Mouse (Mus musculus) stomach, embryonic 14.5 days (tissue): Measurements from ENCODE around the gene Olfr1359. TPM values are rescaled to one million over a fixed set of nuclear protein-coding genes. Genes with fewer than 3 reads are reported as not detected.
"Not testable (repeated sequence)": the region's sequence is repeated elsewhere in the genome, so short reads cannot be mapped to it uniquely, and the experiment has no call there.

Experiments
- ATAC-seq: fragments of 200-750 bp; cut with Nextera tagmentation; 2 replicates; pipeline ENCODE4 v1.8.0; 2017; ENCODE audit warnings: low read depth, moderate TSS enrichment; ENCODE audit not compliant: insufficient number of reproducible peaks, insufficient read depth, low FRiP score
- H3K27ac ChIP-seq: fragments of 300-500 bp; sonication (generic); 2 replicates; pipeline ENCODE4 v1.5.1; 2014; ENCODE audit warnings: mild to moderate bottlenecking, low read length, moderate library complexity, mixed read lengths
- H3K27me3 ChIP-seq: fragments of 300-500 bp; sonication (generic); 2 replicates; pipeline ENCODE4 v1.6.1; 2014; ENCODE audit warnings: low read length, control low read depth, mixed read lengths; ENCODE audit not compliant: control insufficient read depth, insufficient read depth
- H3K36me3 ChIP-seq: fragments of 300-500 bp; sonication (generic); 2 replicates; pipeline ENCODE4 v1.6.1; 2014; ENCODE audit warnings: mild to moderate bottlenecking, control low read depth, low read length, moderate library complexity, mixed read lengths; ENCODE audit not compliant: control insufficient read depth, insufficient read depth
- H3K4me1 ChIP-seq: fragments of 300-500 bp; sonication (generic); 2 replicates; pipeline ENCODE4 v1.6.1; 2014; ENCODE audit warnings: low read length, control low read depth, mixed read lengths; ENCODE audit not compliant: control insufficient read depth, insufficient read depth
- H3K4me2 ChIP-seq: fragments of 300-500 bp; sonication (generic); replicated peaks from 2 replicates; pipeline ENCODE4 v1.6.1; 2014; ENCODE audit warnings: low read depth, low read length, control low read depth
- H3K4me3 ChIP-seq: fragments of 300-500 bp; sonication (generic); 2 replicates; pipeline ENCODE4 v1.5.1; 2014; ENCODE audit warnings: low read depth, low read length, control low read depth
- H3K9ac ChIP-seq: fragments of 300-500 bp; sonication (generic); replicated peaks from 2 replicates; pipeline ENCODE4 v1.6.1; 2014; ENCODE audit warnings: low read depth, mild to moderate bottlenecking, control low read depth, low read length, moderate library complexity, mixed read lengths
- H3K9me3 ChIP-seq: fragments of 300-500 bp; sonication (generic); 2 replicates; pipeline ENCODE4 v1.6.1; 2016; ENCODE audit warnings: low read depth, low read length, control low read depth; ENCODE audit not compliant: control insufficient read depth
- WGBS: fragments of 180-500 bp; shearing (Covaris S2); extraction: QIAGEN DNeasy Blood & Tissue Kit; methylation state at CpG from one replicate; pipeline ENCODE4 v1.1.7; 2014; 5-methylcytosine and 5-hydroxymethylcytosine counted together
- polyA plus RNA-seq: library from polyadenylated mRNA; unstranded; fragments of >200 nt; fragmentation: Nextera tagmentation; extraction: Ambion mirVana; gene quantifications from 2 replicates; pipeline ENCODE4 v1.2.1, GENCODE M21; 2014

Olfr1359 gene
- polyA plus RNA-seq, 1 experiment from 2014 or later = not detected

DNA sequence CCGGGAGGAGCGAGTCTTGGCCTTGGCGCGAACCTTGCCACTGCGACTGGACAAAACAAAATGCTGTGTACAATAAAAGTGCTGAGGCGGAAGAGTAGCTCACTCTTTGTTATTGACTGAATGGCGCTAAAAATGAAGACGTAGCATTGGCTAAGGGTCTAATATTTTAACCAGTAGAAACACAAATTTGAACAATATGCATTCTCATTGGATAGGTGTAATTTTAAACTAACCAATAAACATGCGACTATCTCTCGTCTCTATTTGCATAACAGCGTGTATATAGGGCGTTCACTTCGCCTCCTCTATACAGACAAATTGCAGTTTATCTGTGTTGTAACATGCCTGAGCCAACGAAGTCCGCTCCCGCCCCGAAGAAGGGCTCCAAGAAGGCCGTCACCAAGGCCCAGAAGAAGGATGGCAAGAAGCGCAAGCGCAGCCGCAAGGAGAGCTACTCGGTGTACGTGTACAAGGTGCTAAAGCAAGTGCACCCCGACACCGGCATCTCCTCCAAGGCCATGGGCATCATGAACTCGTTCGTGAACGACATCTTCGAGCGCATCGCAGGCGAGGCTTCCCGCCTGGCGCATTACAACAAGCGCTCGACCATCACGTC is 24.0 kb downstream of the Olfr1359 start, which contains the start of gene Hist1h2bm:
Gene Hist1h2bm (plus strand): TSS at position 288 of the 616 bp plus-strand sequence.
- Histone ChIP-seq H3K4me1 (peaks cover 13% of the 10 kb centered on the region; the same call in 1 of the 2 replicates), H3K9ac (peak within 1 kb of the TSS; percentile 36; the same call in 1 of the 2 replicates), H3K4me3 (peak within 1 kb of the TSS; percentile 39), H3K27ac (peak within 1 kb of the TSS; percentile 89), H3K4me2 (peak within 1 kb of the TSS; percentile 42)
- not testable (repeated sequence) for H3K27me3 ChIP-seq, H3K36me3 ChIP-seq, H3K9me3 ChIP-seq
- ATAC-seq = peak; percentile 97
- WGBS = under 1% methylated on average over 37 of the region's 37 CpGs

DNA sequence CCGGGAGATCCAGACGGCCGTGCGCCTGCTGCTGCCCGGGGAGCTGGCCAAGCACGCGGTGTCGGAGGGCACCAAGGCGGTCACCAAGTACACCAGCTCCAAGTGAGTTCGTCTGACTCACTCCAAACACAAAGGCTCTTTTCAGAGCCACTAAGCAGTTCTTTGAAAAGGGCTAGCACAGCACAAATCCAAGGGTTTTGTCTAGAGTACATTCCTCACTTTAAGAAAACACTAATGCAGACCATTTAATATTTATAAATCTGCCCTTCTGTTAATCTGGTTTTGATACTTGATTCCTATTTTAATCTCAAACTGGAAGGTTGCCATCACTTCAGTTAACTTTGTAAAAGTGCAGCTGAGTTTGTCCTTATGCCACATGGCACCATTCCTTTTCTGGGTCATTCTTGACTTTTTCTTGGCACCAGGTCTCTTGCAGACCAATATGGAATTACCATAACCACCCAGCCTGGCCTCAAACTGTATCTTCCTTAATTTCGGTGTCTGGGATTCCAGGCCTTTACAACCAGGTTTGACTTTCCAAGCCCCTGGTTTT is 24.5 kb downstream of the Olfr1359 start:
- Histone ChIP-seq H3K27me3 (no peaks in the 10 kb centered on the region), H3K9ac (peak overlapping the region; percentile 30; the same call in 1 of the 2 replicates), H3K36me3 (no peaks in the 10 kb centered on the region), H3K4me2 (peak overlapping the region; percentile 36), H3K27ac (peak overlapping the region; percentile 89), H3K4me3 (peak overlapping the region; percentile 25), H3K9me3 (no peaks in the 10 kb centered on the region), H3K4me1 (peaks cover 13% of the 10 kb centered on the region; the same call in 1 of the 2 replicates)
- 2% methylated on average over 11 of the region's 11 CpGs for WGBS
- ATAC-seq = peak; percentile 11; the same call in 1 of the 2 replicates

DNA sequence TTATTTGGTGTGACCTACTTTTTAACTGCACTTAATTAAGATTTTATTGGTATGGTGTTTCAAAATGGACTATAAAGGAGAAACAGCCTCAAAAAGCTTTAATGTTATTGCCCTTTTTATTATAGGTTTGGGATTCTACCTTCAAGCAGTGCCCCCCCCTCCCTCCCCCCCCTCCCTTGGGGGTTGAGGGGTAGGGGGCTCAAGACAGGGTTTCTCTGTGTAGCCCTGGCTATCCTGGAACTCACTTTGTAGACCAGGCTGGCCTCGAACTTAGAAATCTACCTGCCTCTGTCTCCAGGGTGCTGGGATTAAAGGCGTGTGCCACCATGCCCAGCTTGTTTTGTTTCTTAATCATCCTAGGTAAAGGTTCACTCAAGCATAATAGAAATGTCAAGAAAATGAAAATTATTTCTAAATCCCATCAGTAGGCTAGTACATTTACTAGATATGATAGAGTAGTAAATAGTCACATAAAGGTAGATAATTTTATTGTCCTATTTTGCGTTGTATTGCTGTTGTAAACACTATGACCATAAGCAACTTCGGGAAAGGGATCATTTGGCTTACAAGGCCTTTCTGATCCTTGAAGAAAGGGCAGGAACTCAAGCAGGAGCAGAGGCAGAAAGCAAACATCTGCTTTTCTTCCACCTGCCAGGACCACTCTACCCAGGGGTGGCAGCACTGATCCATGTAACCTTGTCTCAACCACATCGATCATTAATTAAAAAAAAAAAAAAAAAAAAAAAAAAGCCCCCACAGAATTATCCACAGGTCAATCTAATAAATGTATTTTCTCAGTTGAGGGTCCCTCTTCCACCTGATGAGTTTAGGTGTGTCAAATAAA is 25.3 kb downstream of the Olfr1359 start:
- H3K9ac ChIP-seq = no peak overlapping the region; the same call in 1 of the 2 replicates
- H3K36me3 ChIP-seq = no peaks in the 10 kb centered on the region
- 29% methylated on average over 5 of the region's 5 CpGs for WGBS
- no peak for ATAC-seq
- no peaks in the 10 kb centered on the region for H3K27me3 ChIP-seq
- no peaks in the 10 kb centered on the region for H3K9me3 ChIP-seq
- peak overlapping the region; percentile 36 for H3K4me2 ChIP-seq
- peak overlapping the region; percentile 25; the same call in 1 of the 2 replicates for H3K4me3 ChIP-seq
- peak overlapping the region; percentile 89; the same call in 1 of the 2 replicates for H3K27ac ChIP-seq
- peaks cover 13% of the 10 kb centered on the region; the same call in 1 of the 2 replicates for H3K4me1 ChIP-seq

DNA sequence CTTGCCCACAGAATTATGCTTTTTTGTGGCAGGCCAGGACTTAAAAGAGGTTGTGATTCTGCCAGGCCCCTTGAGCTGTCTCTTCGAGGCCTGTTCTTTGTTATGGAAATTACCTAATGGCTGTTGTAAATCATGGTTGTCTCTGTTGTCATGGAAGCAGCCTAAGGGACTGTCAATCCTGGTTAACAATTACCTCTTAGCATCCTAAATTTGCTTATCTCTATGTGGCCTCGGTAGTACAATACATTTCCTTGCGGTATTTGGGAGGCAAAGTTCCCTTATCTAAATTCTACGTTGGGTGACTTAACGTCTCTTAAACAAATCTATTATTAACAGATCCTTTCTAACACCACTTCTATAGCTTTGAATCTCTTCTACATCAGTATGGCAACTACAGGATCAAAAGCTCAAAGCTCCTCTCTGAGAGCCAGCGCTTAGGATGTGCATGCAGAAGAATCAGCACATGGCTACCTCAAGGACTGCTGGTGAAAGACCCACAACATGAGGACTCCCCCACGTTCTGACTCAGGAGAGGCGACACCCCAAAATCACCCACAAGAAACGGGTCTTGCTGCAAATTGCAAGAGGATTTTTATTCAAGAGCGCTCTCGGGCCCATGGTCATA is 30.1 kb downstream of the Olfr1359 start:
- Histone ChIP-seq H3K27me3 (no peaks in the 10 kb centered on the region), H3K4me3 (no peak overlapping the region), H3K4me1 (no peaks in the 10 kb centered on the region; the same call in 1 of the 2 replicates), H3K4me2 (no peak overlapping the region), H3K9me3 (no peaks in the 10 kb centered on the region), H3K27ac (no peak overlapping the region), H3K9ac (no peak overlapping the region), H3K36me3 (no peaks in the 10 kb centered on the region)
- no peak for ATAC-seq
- WGBS = 35% methylated on average over 11 of the region's 11 CpGs

DNA sequence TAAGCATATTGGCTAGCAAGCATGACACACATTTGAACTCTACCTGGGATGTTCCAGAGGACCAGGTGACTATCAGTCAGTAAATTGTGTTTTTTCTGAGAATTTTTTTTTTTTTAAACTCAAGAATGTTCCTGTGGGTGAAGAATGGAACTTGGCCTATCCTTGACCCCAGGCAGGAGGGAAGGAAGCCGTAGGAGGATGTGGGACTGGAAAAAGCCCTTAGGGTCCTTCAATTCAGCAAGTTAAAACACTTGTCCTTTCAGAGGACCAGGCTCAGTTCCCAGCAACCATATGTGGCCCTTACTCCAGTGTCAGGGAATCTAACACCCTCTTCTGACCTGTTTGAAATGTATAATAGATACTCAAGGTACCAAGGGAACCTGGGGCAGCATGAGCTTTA is 31.6 kb downstream of the Olfr1359 start:
- no peak overlapping the region for H3K4me3 ChIP-seq
- no peak for ATAC-seq

DNA sequence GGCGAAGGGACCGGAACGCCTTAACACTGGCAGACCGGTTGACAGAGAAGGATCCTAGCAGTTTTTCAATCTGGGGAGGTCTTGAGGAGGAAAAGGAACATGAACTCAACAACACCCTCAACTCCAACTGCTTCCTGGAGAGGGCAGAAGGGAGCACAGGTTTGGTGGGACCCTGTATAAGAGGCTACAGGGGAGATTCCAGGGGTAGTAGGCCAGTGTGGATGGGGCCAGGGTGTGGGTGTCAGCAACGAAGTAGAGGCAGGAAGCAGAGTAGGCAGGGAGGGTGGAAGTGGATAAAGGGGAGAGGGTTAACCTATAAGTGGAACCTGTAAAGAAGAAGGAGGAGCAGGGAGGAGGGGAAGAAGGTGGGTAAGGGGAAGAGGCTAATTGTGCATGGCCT is 35.6 kb downstream of the Olfr1359 start:
- Histone ChIP-seq H3K4me1 (peaks cover 7% of the 10 kb centered on the region; the same call in 1 of the 2 replicates), H3K36me3 (no peaks in the 10 kb centered on the region), H3K27ac (peak overlapping the region; percentile 98; the same call in 1 of the 2 replicates), H3K4me3 (no peak overlapping the region), H3K9ac (no peak overlapping the region), H3K27me3 (no peaks in the 10 kb centered on the region), H3K4me2 (no peak overlapping the region), H3K9me3 (no peaks in the 10 kb centered on the region)
- ATAC-seq = no peak
- 66% methylated on average over 5 of the region's 5 CpGs for WGBS

More for the DNA sequence above, 31.6 kb downstream of the Olfr1359 start:
- no peak overlapping the region for H3K4me2 ChIP-seq
- no peaks in the 10 kb centered on the region for H3K9me3 ChIP-seq
- H3K27ac ChIP-seq = no peak overlapping the region
- no peak overlapping the region for H3K9ac ChIP-seq
- H3K4me1 ChIP-seq = no peaks in the 10 kb centered on the region
- WGBS = 64% methylated on average over 1 of the region's 1 CpGs
- H3K27me3 ChIP-seq = no peaks in the 10 kb centered on the region
- H3K36me3 ChIP-seq = no peaks in the 10 kb centered on the region

DNA sequence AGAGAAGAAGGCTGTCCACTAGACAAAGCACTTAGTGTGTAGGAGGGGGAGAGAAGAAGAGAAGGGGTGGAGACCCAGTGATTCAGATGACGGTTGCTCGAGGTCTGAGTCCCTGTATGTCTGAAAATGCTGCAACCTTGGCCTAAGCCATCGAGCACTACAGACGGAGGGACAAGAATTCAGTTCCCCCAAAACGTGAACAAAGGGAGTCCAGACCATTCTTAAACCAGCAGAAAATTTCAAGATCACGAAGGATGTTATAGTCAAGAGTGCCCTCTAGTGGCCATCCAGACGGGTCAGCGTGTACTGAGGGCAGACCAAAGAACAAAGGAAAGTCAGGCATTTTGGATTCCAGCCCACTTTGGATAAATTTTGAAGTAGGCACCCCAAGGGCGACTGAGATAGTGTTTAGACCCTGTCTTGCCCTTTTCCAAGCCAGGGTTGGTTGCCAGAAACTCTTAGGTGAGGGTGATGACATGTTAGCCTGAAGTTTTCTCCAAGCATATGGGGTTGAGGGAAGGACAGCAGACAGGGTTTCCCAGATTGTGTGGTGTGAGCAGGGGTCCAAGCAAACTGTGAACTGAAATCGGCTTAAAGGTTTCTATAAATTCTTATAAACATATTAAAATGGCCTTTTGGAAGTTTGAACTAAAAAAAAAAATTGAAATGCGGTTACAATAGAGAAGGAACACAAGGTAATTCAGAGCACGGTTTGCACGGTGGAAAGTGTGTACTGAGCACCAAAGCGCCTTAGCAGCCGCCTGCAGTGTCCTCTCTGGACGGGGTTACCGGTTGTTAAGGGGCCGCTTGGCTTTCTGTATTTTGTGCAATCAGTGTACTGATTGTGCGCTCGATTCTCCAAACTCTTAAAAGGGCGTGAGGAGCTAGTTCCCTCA is 36.3 kb downstream of the Olfr1359 start:
- under 1% methylated on average over 21 of the region's 21 CpGs for WGBS
- Histone ChIP-seq H3K36me3 (no peaks in the 10 kb centered on the region), H3K27me3 (no peaks in the 10 kb centered on the region), H3K4me2 (peak overlapping the region; percentile 61), H3K9ac (peak overlapping the region; percentile 61), H3K4me1 (peaks cover 7% of the 10 kb centered on the region; the same call in 1 of the 2 replicates), H3K27ac (peak overlapping the region; percentile 98), H3K4me3 (peak overlapping the region; percentile 43), H3K9me3 (no peaks in the 10 kb centered on the region)
- peak; percentile 80 for ATAC-seq
